Mouse (Mus musculus): ENCODE measurements around the gene Rpl27a. TPM values are rescaled to one million over a fixed set of nuclear protein-coding genes. Genes with fewer than 3 reads are reported as not detected.

The Rpl27a gene
- polyA plus RNA-seq, 1 experiment: 419 TPM

DNA sequence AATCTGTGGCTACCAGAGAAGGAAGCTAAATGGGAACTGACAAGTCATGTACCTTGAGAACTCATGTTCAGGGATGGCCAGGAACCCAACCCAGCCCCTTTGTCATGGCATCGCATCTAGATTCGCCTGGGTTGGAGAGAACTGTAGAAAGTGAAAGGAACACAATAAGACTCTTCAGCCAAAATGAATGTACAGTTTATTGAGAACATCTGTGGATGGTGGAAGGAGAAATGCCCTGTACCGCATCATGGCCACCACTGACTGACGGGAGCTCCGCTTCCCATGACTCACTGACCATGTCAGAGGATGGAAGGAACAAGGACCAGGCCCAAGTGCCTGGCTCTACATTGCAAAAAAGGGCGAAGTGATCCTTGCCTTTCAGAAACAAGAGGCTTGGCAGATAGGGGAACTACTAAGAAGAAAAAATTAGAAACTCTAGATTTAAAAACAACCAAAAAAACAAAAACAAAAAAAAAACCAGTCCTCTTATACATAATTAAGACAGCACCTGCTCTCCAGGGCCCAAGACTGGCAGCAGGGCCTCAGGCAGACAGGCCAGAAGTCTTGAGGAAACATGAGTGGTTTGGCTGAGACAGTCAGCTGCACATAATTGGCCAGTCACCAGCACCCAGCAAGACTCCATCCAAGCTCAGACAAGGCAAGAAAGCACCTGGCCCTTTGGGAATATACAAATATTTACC, 4.9 kb downstream of the Rpl27a start:
- no peak for DNase-seq (ENCODE audit: low read depth, low spot score)
- 65% methylated on average over 6 of the region's 6 CpGs for WGBS

DNA sequence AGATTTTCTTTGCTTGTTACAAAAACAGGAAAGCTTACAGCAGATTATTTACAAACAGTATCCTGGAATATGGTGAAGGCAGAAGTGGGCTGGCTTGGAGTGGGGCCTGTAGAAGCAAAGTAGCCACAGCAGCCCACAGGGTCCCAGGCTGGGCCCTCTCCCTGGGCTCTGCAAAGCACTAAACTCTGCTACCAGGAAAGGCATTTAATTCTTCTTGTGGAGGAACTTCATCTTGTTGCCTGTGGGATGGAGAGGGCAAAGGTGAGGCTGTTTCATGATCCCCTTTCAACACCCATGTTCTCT, 5.4 kb downstream of the Rpl27a start:
- no peak for DNase-seq (ENCODE audit: low read depth, low spot score)

DNA sequence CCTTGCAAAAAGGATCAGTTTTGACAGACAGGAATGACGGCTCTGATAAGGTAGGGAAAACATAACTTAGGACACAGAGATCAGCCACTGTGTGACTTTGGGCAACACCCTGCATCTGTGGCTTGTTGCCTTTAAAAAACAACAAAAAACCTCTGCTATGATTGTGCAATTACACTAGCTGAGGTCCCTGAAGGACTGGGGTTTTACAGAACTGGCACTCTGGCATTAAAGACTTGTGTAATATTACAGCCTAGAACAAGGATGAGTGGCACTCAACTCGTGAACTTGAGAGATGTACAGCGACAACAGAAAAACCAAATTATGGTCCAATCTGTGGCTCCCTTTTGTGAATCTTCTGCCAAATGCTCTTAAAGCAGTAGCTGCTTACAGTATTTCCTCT, 5.8 kb downstream of the Rpl27a start:
- WGBS: 66% methylated on average over 3 of the region's 3 CpGs
- no peak for DNase-seq (ENCODE audit: low read depth, low spot score)

GRCm38 (mm10) chr7:109525740-109526663, 7.1 kb downstream of the Rpl27a start:
- DNase-seq (ENCODE audit: low read depth, low spot score): no peak
- WGBS: 73% methylated on average over 16 of the region's 16 CpGs

- 69% methylated on average over 3 of the region's 3 CpGs for WGBS
- DNase-seq (ENCODE audit: low read depth, low spot score): no peak
These were observed 8.6 kb downstream of the Rpl27a start for GRCm38 (mm10) chr7:109527536-109527935.

- no peak for DNase-seq (ENCODE audit: low read depth, low spot score)
- 23% methylated on average over 3 of the region's 3 CpGs for WGBS
These were observed 9.4 kb downstream of the Rpl27a start for GRCm38 (mm10) chr7:109528356-109528755.

GRCm38 (mm10) chr7:109529741-109530140, 10.8 kb downstream of the Rpl27a start:
- 89% methylated on average over 2 of the region's 2 CpGs for WGBS
- no peak for DNase-seq (ENCODE audit: low read depth, low spot score)

DNA sequence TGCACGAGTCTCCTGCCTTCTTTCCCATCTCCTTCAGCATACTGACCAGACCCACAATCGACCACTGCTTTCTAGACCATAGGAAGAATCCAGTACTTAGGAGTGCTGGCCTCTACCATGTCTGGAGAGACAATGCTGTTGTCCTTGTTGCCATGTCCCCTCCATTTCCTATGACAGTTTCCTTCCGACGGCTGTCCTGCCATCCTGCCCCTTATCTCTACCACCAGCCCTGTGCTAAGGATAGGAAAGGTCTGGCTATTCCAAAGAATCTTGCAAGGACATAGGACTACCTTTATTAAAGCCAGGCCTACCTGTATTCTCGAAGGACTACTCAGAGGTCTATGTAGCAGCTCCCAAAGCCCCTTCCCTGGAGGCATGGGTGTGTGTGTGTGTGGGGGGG, 12.6 kb downstream of the Rpl27a start:
- 77% methylated on average over 5 of the region's 5 CpGs for WGBS
- DNase-seq (ENCODE audit: low read depth, low spot score): no peak

DNA sequence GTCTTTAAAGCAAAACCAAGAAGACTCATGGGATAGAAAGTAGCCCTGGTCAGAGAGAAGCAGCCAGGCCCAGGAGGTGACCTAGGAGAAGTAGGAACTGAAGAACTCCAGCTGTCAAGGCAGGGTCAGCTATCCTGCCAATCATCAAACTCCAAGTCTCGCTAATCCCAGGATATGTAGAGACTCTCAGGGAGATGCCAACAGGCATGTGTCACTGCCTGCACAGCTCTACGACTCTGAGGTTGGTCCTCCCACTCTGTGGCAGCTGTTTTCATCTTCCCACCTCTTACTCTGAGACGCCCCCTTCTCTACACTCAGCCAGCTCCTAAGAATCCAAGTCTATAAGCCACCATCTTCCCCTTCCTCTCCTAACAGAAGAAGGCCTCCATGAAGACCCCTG, 13.7 kb downstream of the Rpl27a start:
- DNase-seq (ENCODE audit: low read depth, low spot score): no peak
- 74% methylated on average over 3 of the region's 3 CpGs for WGBS

DNA sequence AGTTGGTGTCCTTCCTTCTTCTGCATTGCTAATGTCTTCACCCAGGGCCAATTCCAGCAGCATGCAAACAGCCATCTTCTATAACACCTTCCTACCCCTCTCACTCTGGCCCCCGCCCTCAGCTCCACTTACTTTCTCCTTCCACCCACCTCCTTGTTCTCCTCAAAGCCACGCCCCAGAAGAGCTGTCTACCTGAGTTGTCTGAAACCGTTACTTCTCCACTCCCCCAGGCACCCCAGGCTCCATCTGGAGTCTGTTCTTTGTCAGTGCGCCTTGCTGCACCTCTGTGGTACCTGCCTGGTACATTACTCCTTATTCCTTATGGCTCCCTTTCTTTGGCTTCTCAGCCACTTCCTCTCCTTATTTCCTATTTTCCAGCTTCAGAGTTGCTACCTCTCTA, 14.2 kb downstream of the Rpl27a start:
- no peak for DNase-seq (ENCODE audit: low read depth, low spot score)
- 91% methylated on average over 4 of the region's 4 CpGs for WGBS

GRCm38 (mm10) chr7:109533888-109534287, 14.9 kb downstream of the Rpl27a start:
- DNase-seq (ENCODE audit: low read depth, low spot score): no peak
- 92% methylated on average over 4 of the region's 4 CpGs for WGBS

DNA sequence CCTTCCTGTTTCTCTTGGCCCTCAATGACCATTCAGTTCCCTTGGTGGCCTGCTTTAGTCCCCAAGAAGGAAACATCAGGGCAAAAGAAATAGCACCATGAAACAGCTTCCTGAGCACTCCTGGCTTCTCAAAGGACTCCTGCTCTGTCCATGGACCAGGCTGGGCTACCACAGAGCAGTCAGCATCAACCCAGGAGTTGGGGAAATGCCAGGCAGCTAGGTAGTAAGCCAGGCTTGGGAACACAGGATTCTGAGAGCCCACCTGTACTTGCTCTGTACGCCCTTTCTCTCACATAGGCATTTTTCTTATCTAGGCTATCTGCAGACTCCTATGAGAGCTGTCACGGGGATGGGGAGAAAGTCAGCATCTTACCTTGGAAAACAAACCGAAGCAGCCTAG, 16.0 kb downstream of the Rpl27a start:
- DNase-seq (ENCODE audit: low read depth, low spot score): no peak
- WGBS: 93% methylated on average over 3 of the region's 3 CpGs

DNA sequence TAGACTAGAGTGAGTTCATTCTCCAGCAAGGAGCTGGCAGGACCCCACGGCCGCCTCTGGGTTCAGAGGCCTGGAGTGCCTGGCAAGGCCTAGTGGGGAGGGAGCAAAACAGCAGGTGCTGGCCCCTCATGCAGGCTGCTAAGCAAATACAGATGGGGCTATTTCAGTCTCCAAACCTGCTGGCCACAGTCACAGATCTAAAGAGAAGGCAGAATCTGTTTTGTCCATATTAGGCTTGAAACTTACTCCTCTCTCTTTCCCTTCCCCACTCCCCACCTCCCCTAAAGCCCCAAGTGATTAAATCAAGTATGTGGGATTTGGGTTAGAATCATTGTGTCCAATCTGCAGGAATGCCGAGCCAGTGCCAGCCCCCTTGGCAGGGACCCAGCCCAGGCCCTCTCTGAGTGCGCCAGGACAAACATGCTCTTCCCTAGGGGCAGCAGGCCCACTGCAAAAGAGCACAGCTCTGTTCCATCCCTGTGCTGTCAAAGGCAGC, 17.6 kb downstream of the Rpl27a start:
- 70% methylated on average over 4 of the region's 4 CpGs for WGBS
- DNase-seq (ENCODE audit: low read depth, low spot score): no peak

DNA sequence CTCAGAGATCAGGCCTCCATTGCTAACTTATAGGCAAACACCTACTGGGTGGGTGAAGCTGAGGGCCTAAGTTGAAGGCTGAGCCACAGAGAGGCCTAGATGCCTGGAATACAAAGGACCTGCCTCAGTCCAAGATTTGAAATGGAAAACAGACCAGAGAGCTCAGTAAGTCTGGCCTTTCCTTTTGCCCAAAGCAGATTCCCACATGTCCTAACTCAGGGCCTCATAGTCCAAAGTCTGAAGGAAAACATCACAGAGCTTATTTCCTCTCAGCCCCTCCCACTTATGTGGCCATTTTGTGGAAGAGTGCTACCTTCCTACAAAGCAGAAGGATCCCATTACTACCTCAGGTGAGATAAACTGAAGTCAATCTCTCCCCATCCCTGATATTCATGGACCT, 22.0 kb downstream of the Rpl27a start:
- DNase-seq (ENCODE audit: low read depth, low spot score): no peak

GRCm38 (mm10) chr7:109541609-109542363, 22.8 kb downstream of the Rpl27a start:
- DNase-seq (ENCODE audit: low read depth, low spot score): no peak
- WGBS: 84% methylated on average over 10 of the region's 10 CpGs

- DNase-seq (ENCODE audit: low read depth, low spot score): no peak
- WGBS: 88% methylated on average over 3 of the region's 3 CpGs
These were observed 23.3 kb downstream of the Rpl27a start for GRCm38 (mm10) chr7:109542364-109542628.

GRCm38 (mm10) chr7:109544792-109545191, 25.8 kb downstream of the Rpl27a start:
- WGBS: 71% methylated on average over 5 of the region's 5 CpGs

DNA sequence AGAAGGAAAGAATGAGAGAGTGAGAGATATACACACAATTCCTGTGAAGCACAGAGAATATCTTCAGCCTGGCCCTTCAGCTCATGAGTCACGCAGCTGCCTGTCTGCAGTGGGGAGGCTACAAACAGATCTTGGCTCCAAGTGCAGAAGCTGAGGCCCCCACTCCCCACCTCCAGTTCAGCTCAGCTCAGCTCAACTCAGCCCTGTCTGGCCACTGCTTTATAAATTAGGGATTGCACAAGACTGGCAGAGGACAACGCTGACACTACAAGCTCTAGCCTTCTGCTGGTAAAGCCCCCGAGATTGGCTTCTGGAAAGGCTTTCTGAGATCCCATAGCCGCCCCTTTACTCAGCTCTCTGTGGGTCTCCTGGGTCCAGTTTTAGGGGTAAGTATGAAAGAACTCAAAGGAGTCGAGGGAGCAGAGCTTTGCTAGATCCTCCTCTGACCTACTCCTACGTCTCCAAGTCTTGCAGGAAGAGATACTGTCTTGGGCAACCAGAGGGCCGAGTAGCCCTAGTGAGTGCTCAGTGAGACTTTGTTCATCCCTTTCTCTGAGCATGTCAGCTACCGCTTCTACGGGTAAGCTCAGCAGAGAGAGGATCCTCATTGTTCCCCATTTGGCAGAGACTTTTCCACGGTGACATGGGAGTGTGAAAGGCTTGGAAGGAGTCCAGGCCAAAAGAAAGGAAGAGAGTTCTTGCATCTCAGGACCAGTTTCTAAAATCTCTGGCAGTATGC, 26.5 kb downstream of the Rpl27a start:
- 72% methylated on average over 10 of the region's 10 CpGs for WGBS
- no peak for DNase-seq (ENCODE audit: low read depth, low spot score)

More at GRCm38 (mm10) chr7:109544792-109545191, 25.8 kb downstream of the Rpl27a start:
- DNase-seq (ENCODE audit: low read depth, low spot score): no peak

GRCm38 (mm10) chr7:109546186-109546585, 27.2 kb downstream of the Rpl27a start:
- WGBS: 79% methylated on average over 2 of the region's 2 CpGs
- DNase-seq (ENCODE audit: low read depth, low spot score): no peak

DNA sequence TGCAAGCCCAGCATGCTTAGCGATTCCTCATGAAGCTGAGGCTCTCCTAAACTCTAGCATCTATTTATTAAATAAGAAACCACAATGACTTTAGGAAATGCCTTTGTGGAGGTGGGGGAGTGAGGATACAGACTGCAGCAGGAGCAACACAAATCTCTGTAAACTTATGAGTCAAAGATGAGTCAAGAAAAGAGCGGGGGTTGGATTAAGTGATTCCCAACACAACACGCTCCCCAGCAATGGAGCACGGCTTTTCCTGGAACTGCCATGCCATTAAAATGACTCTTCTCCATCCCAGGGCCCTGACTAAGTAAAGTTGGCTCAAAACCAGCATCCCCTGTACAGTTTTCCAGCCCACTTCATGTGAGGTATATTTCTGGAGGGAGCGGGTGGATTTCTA, 27.8 kb downstream of the Rpl27a start:
- WGBS: 79% methylated on average over 5 of the region's 5 CpGs

More for the DNA sequence above, 27.8 kb downstream of the Rpl27a start:
- DNase-seq (ENCODE audit: low read depth, low spot score): no peak

Data from large intestine, adult 2 months (tissue).